Mouse (Mus musculus) spleen, adult 2 months (tissue): ENCODE measurements around the gene Pcdh9. TPM values are rescaled to one million over a fixed set of nuclear protein-coding genes. Genes with fewer than 3 reads are reported as not detected.

ENCODE experiments used
- DNase-seq, 2 experiments: peaks; one replicate each; pipeline versions ENCODE4 v3.0.0 to v3.0.0-alpha.2; 2012 to 2021; ENCODE audit warnings: low spot score in 2 of 2, low read depth in 1 of 2
- H3K27ac ChIP-seq: fragments of 200-500 bp; 2 replicates; pipeline ENCODE4 v1.5.1; 2012; ENCODE audit warnings: low read length, inconsistent platforms; ENCODE audit not compliant: insufficient read depth
- H3K27me3 ChIP-seq: fragments of 200-500 bp; 2 replicates; pipeline ENCODE4 v1.6.1; 2012; ENCODE audit warnings: mild to moderate bottlenecking, moderate library complexity, low read length, inconsistent platforms; ENCODE audit not compliant: control insufficient read depth, insufficient read depth
- H3K36me3 ChIP-seq: fragments of 200-500 bp; 2 replicates; pipeline ENCODE4 v1.6.1; 2012; ENCODE audit warnings: mild to moderate bottlenecking, low read length, inconsistent platforms; ENCODE audit not compliant: control insufficient read depth, insufficient read depth
- H3K4me1 ChIP-seq: fragments of 200-500 bp; 2 replicates; pipeline ENCODE4 v1.6.1; 2011; ENCODE audit warnings: inconsistent platforms; ENCODE audit not compliant: control insufficient read depth, insufficient read depth, insufficient read length
- H3K4me3 ChIP-seq: fragments of 200-500 bp; 2 replicates; pipeline ENCODE4 v1.5.1; 2011; ENCODE audit warnings: mild to moderate bottlenecking, inconsistent platforms; ENCODE audit not compliant: insufficient read depth, insufficient read length; ENCODE audit errors: extremely low read depth
- CTCF ChIP-seq: fragments of 200-500 bp; IDR thresholded peaks from 2 replicates; pipeline ENCODE4 v1.5.1; 2011; ENCODE audit warnings: mild to moderate bottlenecking, inconsistent platforms; ENCODE audit not compliant: insufficient read depth, insufficient read length, insufficient replicate concordance; ENCODE audit errors: extremely low read depth
- POLR2A ChIP-seq: fragments of 200-500 bp; IDR thresholded peaks from 2 replicates; pipeline ENCODE4 v1.6.1; 2011; ENCODE audit warnings: low read depth, low read length, inconsistent platforms
- WGBS: fragments of 180-500 bp; shearing (Covaris S2); methylation state at CpG from one replicate; pipeline ENCODE4 v1.1.7; 2018; 5-methylcytosine and 5-hydroxymethylcytosine counted together
- polyA plus RNA-seq: library from polyadenylated mRNA; depleted of rRNA; stranded (reverse); fragments of >200 nt; gene quantifications from 2 replicates; pipeline ENCODE4 v1.2.3, GENCODE M21; 2012

Pcdh9 gene
- polyA plus RNA-seq, 1 experiment: 0.41 TPM

DNA sequence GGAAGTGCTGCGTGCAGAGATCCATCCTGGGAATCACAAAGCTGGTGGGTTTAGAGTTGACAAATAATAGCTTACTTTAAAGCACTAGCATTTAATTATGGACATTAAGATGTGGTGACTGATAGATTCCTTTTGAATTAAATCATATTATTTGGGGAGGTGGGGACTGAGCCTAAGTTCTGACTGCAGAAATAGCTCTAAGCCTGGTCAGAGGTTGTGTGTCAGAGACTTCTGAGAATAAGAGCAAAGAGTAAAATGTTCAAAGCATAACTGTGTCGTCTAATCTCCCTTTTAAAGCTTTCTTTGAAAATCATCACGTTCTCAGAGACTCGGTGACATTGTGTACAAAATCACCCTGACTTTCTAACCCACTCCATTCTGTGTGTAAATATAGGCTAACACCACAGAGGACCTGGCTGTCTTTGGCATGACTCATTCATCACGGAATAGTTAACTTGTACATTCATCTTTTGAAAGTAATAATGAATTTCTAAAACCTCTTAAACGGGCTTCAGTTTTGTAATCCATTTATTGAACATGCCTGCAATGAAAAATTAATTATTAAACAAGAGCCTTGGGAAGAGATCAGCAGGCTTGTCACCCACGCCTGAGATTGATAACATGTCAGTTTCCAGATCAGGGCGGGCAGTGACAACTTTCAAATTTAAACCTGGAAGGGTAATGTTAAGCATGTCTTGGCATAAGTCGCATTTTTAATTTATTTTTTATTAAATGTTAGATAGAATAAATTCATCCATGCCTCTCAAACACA, 236.3 kb downstream of the Pcdh9 start:
- no peak overlapping the region for H3K27ac ChIP-seq
- TF ChIP-seq POLR2A (no peak), CTCF (no peak)
- no peaks in the 10 kb centered on the region for H3K27me3 ChIP-seq
- H3K36me3 ChIP-seq: no peaks in the 10 kb centered on the region
- H3K4me1 ChIP-seq: no peaks in the 10 kb centered on the region
- H3K4me3 ChIP-seq: no peak overlapping the region
- WGBS: 68% methylated on average over 9 of the region's 9 CpGs
- no peak for DNase-seq

DNA sequence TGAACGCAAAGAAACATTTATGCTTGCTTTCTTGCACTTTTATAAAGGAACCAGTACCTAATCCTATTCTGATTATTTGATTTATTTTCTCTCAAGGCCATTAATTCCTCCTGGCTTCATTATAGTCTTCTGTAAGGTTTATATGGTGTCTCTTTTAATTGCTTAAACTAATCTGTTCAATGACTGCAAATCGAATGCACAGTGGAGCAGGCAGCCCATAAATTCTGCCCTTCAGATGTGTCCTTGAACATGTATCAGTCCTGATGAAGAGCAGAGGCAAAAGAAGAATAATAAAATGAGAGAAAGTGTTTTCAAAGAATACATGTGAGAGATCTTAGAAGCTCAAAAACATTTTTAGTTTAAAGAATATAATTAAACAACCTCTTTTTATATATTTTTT, 263.2 kb downstream of the Pcdh9 start:
- Histone ChIP-seq H3K4me1 (no peaks in the 10 kb centered on the region), H3K4me3 (no peak overlapping the region), H3K27me3 (no peaks in the 10 kb centered on the region), H3K36me3 (no peaks in the 10 kb centered on the region), H3K27ac (no peak overlapping the region)
- TF ChIP-seq POLR2A (no peak), CTCF (no peak)
- WGBS: 81% methylated on average over 2 of the region's 2 CpGs
- no peak for DNase-seq

- TF ChIP-seq CTCF: no peak
- TF ChIP-seq POLR2A: no peak
Observed at GRCm38 (mm10) chr14:93624144-93624543, 266.3 kb downstream of the Pcdh9 start.

GRCm38 (mm10) chr14:93621211-93621610, 269.3 kb downstream of the Pcdh9 start:
- H3K4me1 ChIP-seq: no peaks in the 10 kb centered on the region
- no peak for DNase-seq
- TF ChIP-seq POLR2A: no peak
- no peak for TF ChIP-seq CTCF
- no peaks in the 10 kb centered on the region for H3K36me3 ChIP-seq
- no peak overlapping the region for H3K4me3 ChIP-seq
- H3K27ac ChIP-seq: no peak overlapping the region
- H3K27me3 ChIP-seq: no peaks in the 10 kb centered on the region
- 79% methylated on average over 9 of the region's 9 CpGs for WGBS

More at GRCm38 (mm10) chr14:93624144-93624543, 266.3 kb downstream of the Pcdh9 start:
- Histone ChIP-seq H3K36me3 (no peaks in the 10 kb centered on the region), H3K4me3 (no peak overlapping the region), H3K4me1 (no peaks in the 10 kb centered on the region), H3K27ac (no peak overlapping the region), H3K27me3 (no peaks in the 10 kb centered on the region)
- WGBS: 66% methylated on average over 1 of the region's 1 CpGs
- DNase-seq: no peak

GRCm38 (mm10) chr14:93607546-93607945, 282.9 kb downstream of the Pcdh9 start:
- Histone ChIP-seq H3K27me3 (no peaks in the 10 kb centered on the region), H3K27ac (no peak overlapping the region), H3K4me3 (no peak overlapping the region), H3K4me1 (no peaks in the 10 kb centered on the region), H3K36me3 (no peaks in the 10 kb centered on the region)
- no peak for DNase-seq
- no peak for TF ChIP-seq CTCF
- no peak for TF ChIP-seq POLR2A
- 97% methylated on average over 3 of the region's 3 CpGs for WGBS

DNA sequence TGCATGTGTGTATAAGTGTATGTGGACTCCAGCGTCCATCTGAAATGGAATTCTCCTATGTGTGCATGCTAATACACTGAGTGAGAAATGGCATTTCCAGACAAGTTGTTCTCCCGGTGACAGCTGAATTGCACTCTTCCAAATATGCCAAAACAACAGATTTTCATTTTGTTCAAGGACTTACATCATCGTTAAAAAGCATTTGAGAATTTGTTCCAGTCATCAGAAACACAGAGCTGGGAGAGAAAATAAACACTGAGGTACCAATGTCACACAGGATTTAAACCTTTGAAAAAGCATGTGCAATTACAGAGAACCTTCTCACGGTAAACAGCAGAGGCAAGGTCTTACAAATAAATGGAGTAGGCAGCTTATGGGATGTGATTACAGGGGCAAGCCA, 290.5 kb downstream of the Pcdh9 start:
- no peak for DNase-seq
- Histone ChIP-seq H3K4me3 (no peak overlapping the region), H3K4me1 (no peaks in the 10 kb centered on the region), H3K27me3 (no peaks in the 10 kb centered on the region), H3K27ac (no peak overlapping the region), H3K36me3 (no peaks in the 10 kb centered on the region)
- TF ChIP-seq CTCF: no peak
- TF ChIP-seq POLR2A: no peak
- WGBS: 84% methylated on average over 4 of the region's 4 CpGs

DNA sequence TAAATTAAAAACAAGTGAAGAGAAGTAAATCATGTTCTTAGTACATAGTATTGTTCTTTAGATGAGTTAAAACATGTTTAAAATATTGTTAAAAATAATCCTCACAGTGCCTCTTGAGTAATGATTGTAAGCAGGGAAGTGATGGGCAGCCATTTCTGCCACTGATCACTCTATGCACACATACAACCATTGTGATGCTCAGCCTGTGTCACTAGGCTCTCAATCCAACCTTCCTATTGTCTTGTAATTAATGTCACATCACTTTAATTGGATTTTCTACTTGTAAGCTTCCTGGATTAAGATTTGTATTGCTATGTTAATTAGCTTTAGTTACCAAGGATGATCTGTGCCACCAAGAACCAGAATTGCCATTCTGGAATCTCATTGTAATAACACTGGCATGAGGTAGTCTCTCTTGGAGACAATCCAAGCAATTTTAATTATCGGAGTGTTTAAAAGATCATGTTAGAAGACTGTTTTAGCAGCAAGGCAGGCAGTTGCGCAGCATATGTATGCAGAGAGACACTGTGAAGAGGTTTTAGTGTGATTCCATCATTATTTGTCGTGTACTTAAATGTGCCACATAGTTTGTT, 305.0 kb downstream of the Pcdh9 start:
- Histone ChIP-seq H3K36me3 (no peaks in the 10 kb centered on the region), H3K4me3 (no peak overlapping the region), H3K4me1 (no peaks in the 10 kb centered on the region), H3K27me3 (no peaks in the 10 kb centered on the region), H3K27ac (no peak overlapping the region)
- TF ChIP-seq POLR2A (no peak), CTCF (no peak)
- DNase-seq: no peak
- WGBS: 75% methylated on average over 3 of the region's 3 CpGs
